Mouse (Mus musculus) thymus, adult 2 months (tissue): ENCODE measurements around the gene Dhrs2.

ENCODE experiments used
- CTCF ChIP-seq: fragments of 200-500 bp; IDR thresholded peaks from 2 replicates; pipeline ENCODE4 v1.5.1; 2012; ENCODE audit warnings: mild to moderate bottlenecking, control low read depth, low read length, moderate library complexity, borderline replicate concordance; ENCODE audit not compliant: control insufficient read depth, poor library complexity, insufficient read depth; ENCODE audit errors: extremely low read depth
- POLR2A ChIP-seq: fragments of 200-500 bp; IDR thresholded peaks from 2 replicates; pipeline ENCODE4 v1.6.1; 2012; ENCODE audit warnings: mild to moderate bottlenecking, low read length, control low read depth, moderate library complexity; ENCODE audit not compliant: control insufficient read depth, poor library complexity, insufficient read depth; ENCODE audit errors: extremely low read depth

- TF ChIP-seq CTCF (no peak), POLR2A (no peak)
Measured at GRCm38 (mm10) chr14:55205045-55205750, 16.6 kb upstream of the Dhrs2 start.
